Mouse (Mus musculus): Measurements from ENCODE around the gene 4930572O03Rik.
"Not testable (repeated sequence)": the region's sequence is repeated elsewhere in the genome, so short reads cannot be mapped to it uniquely, and the experiment has no call there.

- TF ChIP-seq CTCF, EP300 (IDR thresholded peaks at IDR 0.05; ENCODE audit: low read depth): not testable (repeated sequence)
These were observed 35.0 kb upstream of the 4930572O03Rik start for GRCm38 (mm10) chr5:15691849-15692248.

All from heart, postnatal 0 days (tissue).